Mouse (Mus musculus) urinary bladder, postnatal 4 days (tissue): Measurements from ENCODE around the gene Opn1sw.
"Not testable (repeated sequence)": the region's sequence is repeated elsewhere in the genome, so short reads cannot be mapped to it uniquely, and the experiment has no call there.

Experiments
- DNase-seq, 2 experiments: peaks; one replicate each; pipeline ENCODE4 v3.0.0; 2021 to 2022; ENCODE audit warnings: low spot score in 2 of 2

The Opn1sw gene

DNA sequence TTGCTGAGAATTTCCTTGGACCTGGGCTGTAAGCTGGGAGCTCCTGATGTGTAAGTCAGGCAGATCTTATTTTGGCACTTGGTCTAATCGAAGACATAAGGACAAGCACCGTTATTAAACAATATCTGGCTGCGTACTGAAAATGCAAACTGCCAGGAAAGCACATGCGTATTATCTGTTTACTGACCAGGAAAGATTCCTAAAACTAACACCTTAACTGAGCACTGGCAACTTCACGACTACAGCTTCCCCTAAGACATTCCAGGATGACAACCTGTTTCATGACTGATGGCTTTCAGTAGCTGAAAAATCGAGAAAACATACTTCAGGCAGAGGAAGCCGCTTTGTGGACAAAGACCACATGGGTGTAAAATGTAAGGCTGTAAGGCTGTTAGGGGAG lies 41.1 kb downstream of the Opn1sw start:
- no peak for DNase-seq

DNA sequence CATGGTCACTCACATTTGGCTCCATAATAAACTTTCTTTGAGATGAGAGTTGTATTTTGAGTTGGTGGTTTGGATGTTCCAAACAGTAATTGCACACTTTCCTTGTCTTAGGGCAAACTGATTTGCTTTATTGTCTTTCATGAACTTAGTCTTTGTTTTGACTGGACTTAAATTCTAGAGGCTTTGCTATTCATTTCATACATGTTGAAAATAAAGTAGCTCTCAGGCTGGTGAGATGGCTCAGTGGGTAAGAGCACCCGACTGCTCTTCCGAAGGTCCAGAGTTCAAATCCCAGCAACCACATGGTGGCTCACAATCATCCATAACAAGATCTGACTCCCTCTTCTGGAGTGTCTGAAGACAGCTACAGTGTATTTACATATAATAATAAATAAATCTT lies 41.8 kb downstream of the Opn1sw start:
- not testable (repeated sequence) for DNase-seq

DNA sequence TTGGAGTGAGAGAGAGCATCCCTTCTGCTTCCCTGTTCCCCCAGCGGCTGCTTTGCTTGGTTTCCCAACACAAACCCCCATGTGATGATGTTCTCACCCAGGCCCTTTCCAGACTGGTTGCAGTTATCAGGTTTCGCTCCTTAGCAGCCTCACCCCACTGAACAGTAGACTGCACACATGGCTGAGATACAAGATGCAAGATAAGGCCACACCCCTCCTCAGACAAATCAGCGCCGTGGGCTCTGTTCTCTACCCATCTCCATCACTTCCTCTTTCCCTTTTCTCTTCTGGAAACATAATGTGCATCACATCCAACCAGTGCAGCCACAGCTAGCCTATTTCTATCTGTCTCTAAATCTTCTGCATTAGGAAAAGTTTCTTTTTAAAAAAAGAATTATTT lies 58.8 kb downstream of the Opn1sw start:
- no peak for DNase-seq

DNA sequence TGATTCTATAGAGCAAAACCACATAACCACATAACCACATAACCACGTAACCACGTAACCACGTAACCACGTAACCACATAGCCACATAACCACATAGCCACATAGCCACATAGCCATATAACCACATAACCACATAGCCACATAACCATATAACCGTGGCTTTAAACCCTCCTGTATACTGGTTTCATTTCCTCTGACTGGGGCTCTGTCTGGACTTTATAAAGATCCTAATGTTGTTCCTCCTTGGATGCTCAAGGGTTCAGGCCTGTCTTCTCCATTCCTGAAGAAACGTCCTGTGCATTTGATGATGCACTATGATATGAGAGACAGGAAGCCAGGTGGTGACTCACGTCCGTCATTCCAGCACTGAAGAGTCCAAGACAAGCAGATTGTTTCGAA lies 61.3 kb downstream of the Opn1sw start:
- DNase-seq = no peak
